39 mouse cellular contexts compared by ENCODE assay signal in genomic region chr6:146995391-146995790, GRCm38 (mm10). TPM values are rescaled to one million over a fixed set of nuclear protein-coding genes. Genes with fewer than 3 reads are reported as not detected.
"Had no signal": no experiment of that assay in that cellular context is flagged by ENCODE, and none has a peak within 500 bp of the region (broad histone marks: within the 10 kb centered on the region; RNA-seq: fewer than 3 reads in every experiment).

No protein-coding gene starts in this region.

- H3K9me3 ChIP-seq: heart, embryonic 13.5 days; heart, embryonic 15.5 days; hindbrain, embryonic 13.5 days; hindbrain, embryonic 15.5 days; kidney, embryonic 15.5 days; limb, embryonic 13.5 days; limb, embryonic 15.5 days; liver, embryonic 12.5 days had no signal

- H3K9ac ChIP-seq: forebrain, postnatal 0 days; heart, embryonic 13.5 days; heart, embryonic 15.5 days; hindbrain, embryonic 13.5 days; hindbrain, embryonic 15.5 days; kidney, embryonic 15.5 days; limb, embryonic 13.5 days; limb, embryonic 15.5 days; liver, embryonic 12.5 days had no signal

- H3K27ac ChIP-seq: heart, embryonic 13.5 days; heart, embryonic 15.5 days; hindbrain, embryonic 13.5 days; hindbrain, embryonic 15.5 days; kidney, embryonic 15.5 days; kidney, postnatal 0 days; limb, embryonic 13.5 days; limb, embryonic 15.5 days; liver, embryonic 12.5 days had no signal

- H3K4me1 ChIP-seq: hindbrain, embryonic 13.5 days; hindbrain, embryonic 15.5 days; kidney, embryonic 15.5 days; limb, embryonic 15.5 days; liver, embryonic 12.5 days had no signal

- H3K4me2 ChIP-seq: heart, embryonic 11.5 days; heart, embryonic 13.5 days; heart, embryonic 15.5 days; hindbrain, embryonic 13.5 days; hindbrain, embryonic 15.5 days; kidney, embryonic 15.5 days; limb, embryonic 13.5 days; limb, embryonic 15.5 days; liver, embryonic 12.5 days had no signal

- H3K36me3 ChIP-seq: hindbrain, embryonic 13.5 days; hindbrain, embryonic 15.5 days had no signal

- H3K4me3 ChIP-seq: heart, embryonic 13.5 days; heart, embryonic 15.5 days; hindbrain, embryonic 13.5 days; hindbrain, embryonic 15.5 days; kidney, embryonic 15.5 days; limb, embryonic 13.5 days; limb, embryonic 15.5 days; liver, embryonic 12.5 days had no signal

- DNase-seq: forebrain, postnatal 0 days; gastrocnemius, postnatal 14 days; gastrocnemius, postnatal 36 days; heart, adult 18-20 months; heart, postnatal 14 days; heart, postnatal 36 days; kidney, adult 11 months; kidney, adult 2 months; kidney, adult 9 months; kidney, postnatal 14 days; kidney, postnatal 36 days; layer of hippocampus, adult 9-11 months; layer of hippocampus, postnatal 36 days; left cerebral cortex, postnatal 4 days had no signal

- ATAC-seq: forebrain, postnatal 0 days; intestine, embryonic 16.5 days; liver, embryonic 12.5 days had no signal

- H3K27me3 ChIP-seq: heart, embryonic 13.5 days; heart, embryonic 15.5 days; hindbrain, embryonic 13.5 days; hindbrain, embryonic 15.5 days; kidney, embryonic 15.5 days; limb, embryonic 13.5 days; limb, embryonic 15.5 days; liver, embryonic 12.5 days had no signal

RNA-seq across cellular contexts. Expression of gene Rep15, which starts 37.0 kb away (rescaled TPM):
- total RNA-seq: hematopoietic stem cell, adult 5-6 weeks had no signal

RNA-seq across cellular contexts. Expression of gene 1700034J05Rik, which starts 41.2 kb away (rescaled TPM):
- total RNA-seq: forebrain, postnatal 0 days; gastrocnemius, adult 18-20 months; gastrocnemius, adult 8-10 months; gastrocnemius, postnatal 14 days; gastrocnemius, postnatal 36 days; heart, adult 18-20 months; heart, adult 8-10 months; heart, postnatal 14 days; heart, postnatal 36 days; hematopoietic stem cell, adult 5-6 weeks; layer of hippocampus, adult 18-20 months; layer of hippocampus, adult 8-10 months; layer of hippocampus, postnatal 14 days; layer of hippocampus, postnatal 36 days; left cerebral cortex, adult 18-20 months; left cerebral cortex, adult 8-10 months; left cerebral cortex, postnatal 10 days; left cerebral cortex, postnatal 25 days; left cerebral cortex, postnatal 4 days; liver, adult 2 months had no signal
- polyA plus RNA-seq: forebrain, postnatal 0 days; hindbrain, embryonic 13.5 days; kidney, adult 2 months; large intestine, adult 2 months; limb, embryonic 11.5 days; liver, adult 2 months had no signal
